Mouse (Mus musculus) ES-E14 (cell line): ENCODE results near the gene Ttf2. TPM values are rescaled to one million over a fixed set of nuclear protein-coding genes. Genes with fewer than 3 reads are reported as not detected.

ENCODE experiments used
- DNase-seq: peaks from one replicate; pipeline ENCODE4 v3.0.0-alpha.2; 2013; ENCODE audit warnings: low read depth, low spot score
- H3K27ac ChIP-seq: 2 replicates; pipeline ENCODE4 v1.5.1; 2012; ENCODE audit warnings: low read depth, mild to moderate bottlenecking, low read length, moderate library complexity, mixed read lengths; ENCODE audit not compliant: poor library complexity, insufficient read depth, severe bottlenecking
- H3K36me3 ChIP-seq: 2 replicates; pipeline ENCODE4 v1.6.1; 2012; ENCODE audit warnings: mild to moderate bottlenecking, low read length, moderate library complexity, mixed read lengths; ENCODE audit not compliant: control insufficient read depth, poor library complexity, insufficient read depth, severe bottlenecking
- H3K4me1 ChIP-seq, 2 experiments: fragments of 150-350 bp in 1 of 2; sonication (generic) in 1 of 2; 2 replicates each; pipeline ENCODE4 v1.6.1; 2012; ENCODE audit warnings: low read length in 2 of 2, mild to moderate bottlenecking in 1 of 2, mixed read lengths in 1 of 2; ENCODE audit not compliant: control insufficient read depth in 2 of 2, insufficient read depth in 2 of 2, poor library complexity in 1 of 2
- H3K4me3 ChIP-seq, 2 experiments: fragments of 150-350 bp in 1 of 2; sonication (generic) in 1 of 2; 2 replicates each; pipeline ENCODE4 v1.5.1; 2012; ENCODE audit warnings: low read length in 2 of 2, low read depth in 1 of 2, mild to moderate bottlenecking in 1 of 2, mixed read lengths in 1 of 2; ENCODE audit not compliant: insufficient read depth in 1 of 2, poor library complexity in 1 of 2, severe bottlenecking in 1 of 2
- H3K9ac ChIP-seq: 2 replicates; pipeline ENCODE4 v1.6.1; 2012; ENCODE audit warnings: low read depth, mild to moderate bottlenecking, low read length, mixed read lengths; ENCODE audit not compliant: poor library complexity, insufficient read depth, severe bottlenecking
- H3K9me3 ChIP-seq: fragments of 150-350 bp; sonication (generic); 2 replicates; pipeline ENCODE4 v1.6.1; 2012; ENCODE audit warnings: low read depth, mild to moderate bottlenecking, low read length; ENCODE audit not compliant: control insufficient read depth, insufficient read depth
- CHD2 ChIP-seq: IDR thresholded peaks from 2 replicates; pipeline ENCODE4 v1.6.1; 2014; ENCODE audit warnings: mild to moderate bottlenecking, low read depth, low read length, inconsistent platforms
- HCFC1 ChIP-seq: IDR thresholded peaks from 2 replicates; pipeline ENCODE4 v1.6.1; 2012; ENCODE audit warnings: low read length, inconsistent platforms, borderline replicate concordance; ENCODE audit not compliant: insufficient read depth
- MAFK ChIP-seq: IDR thresholded peaks from 2 replicates; pipeline ENCODE4 v1.6.1; 2014; ENCODE audit warnings: mild to moderate bottlenecking, low read depth, low read length, inconsistent platforms; ENCODE audit not compliant: insufficient read depth
- ZC3H11A ChIP-seq: IDR thresholded peaks from 2 replicates; pipeline ENCODE4 v1.6.1; 2012; ENCODE audit warnings: low read depth, mild to moderate bottlenecking, inconsistent platforms, low read length, borderline replicate concordance
- ZNF384 ChIP-seq: IDR thresholded peaks from 2 replicates; pipeline ENCODE4 v1.6.1; 2012; ENCODE audit warnings: low read depth, low read length, inconsistent platforms
- in situ Hi-C, 2 experiments: fragments of 600-800 bp; cut with MboI; formaldehyde crosslinking; loops; one replicate each; pipeline ENCODE4 v1.15.1; 2025; ENCODE audit warnings: low sequenced_read_pairs in 2 of 2, inconsistent platforms in 1 of 2; ENCODE audit not compliant: unreplicated experiment in 2 of 2
- total RNA-seq: library from RNA; depleted of rRNA; stranded (reverse); fragments of 300-350 nt; gene quantifications from 2 replicates; pipeline ENCODE4 v1.2.3, GENCODE M21; 2012

Gene Ttf2
- total RNA-seq, 1 experiment = 39.0 TPM

DNA sequence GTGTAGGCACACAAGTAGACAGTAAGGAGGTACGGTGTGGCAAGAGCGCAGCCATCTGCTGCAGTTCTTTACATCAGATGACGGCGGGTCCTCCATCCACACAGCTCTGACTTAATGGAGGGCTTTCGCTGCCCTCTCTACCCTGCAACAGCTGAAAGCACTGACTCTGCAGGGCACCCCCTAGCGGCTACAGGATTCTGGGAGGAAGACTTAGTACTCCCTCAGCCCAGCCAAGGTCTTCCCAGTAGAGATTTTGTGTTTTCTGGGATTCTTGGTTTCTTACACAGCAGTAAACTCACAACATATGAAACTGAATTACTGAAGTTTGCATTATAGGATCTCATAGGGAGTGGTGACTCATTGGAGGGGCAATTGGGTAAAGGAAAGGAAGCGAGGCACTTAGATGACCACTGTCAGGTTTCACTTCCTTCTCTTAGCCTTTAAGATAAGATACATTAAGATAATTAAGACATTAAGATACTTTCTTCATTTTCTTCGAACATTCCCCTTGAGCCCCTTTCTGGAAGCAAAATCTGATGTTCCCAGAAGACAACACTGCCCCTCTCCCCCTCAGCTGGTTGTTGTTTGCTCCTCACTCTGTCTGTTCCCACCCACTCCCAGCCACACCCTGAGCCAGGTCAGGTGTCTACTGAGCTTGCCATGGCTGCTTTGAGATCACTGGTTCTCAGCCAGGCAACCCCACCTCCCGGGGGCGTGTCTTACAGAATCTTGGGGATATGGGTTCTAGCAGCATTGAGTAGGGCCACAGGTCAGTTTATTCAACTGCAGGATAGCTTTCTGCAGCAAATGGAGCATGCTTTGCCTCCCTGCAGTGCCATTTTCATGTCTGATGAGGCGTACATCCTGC lies 37.2 kb downstream of the Ttf2 start:
- H3K9me3 ChIP-seq = no peaks in the 10 kb centered on the region
- in situ Hi-C loops = no loop called here
- H3K4me1 ChIP-seq = peaks cover 0 to 11% of the 10 kb centered on the region in 2 experiments; a peak in 2 of 4 replicates
- H3K4me3 ChIP-seq = peak overlapping the region in 1 of 2 experiments; percentile 17; a peak in 1 of 4 replicates
- peak; percentile 78 for DNase-seq
- no peaks in the 10 kb centered on the region; the same call in none of the 2 replicates for H3K36me3 ChIP-seq
- H3K9ac ChIP-seq = peak overlapping the region; percentile 13; the same call in 1 of the 2 replicates
- no peak overlapping the region for H3K27ac ChIP-seq
- no peak for TF ChIP-seq ZC3H11A
- no peak for TF ChIP-seq HCFC1
- TF ChIP-seq ZNF384 = no peak
- TF ChIP-seq MAFK = no peak
- no peak for TF ChIP-seq CHD2

GRCm38 (mm10) chr3:100931332-100932076 lies 38.0 kb downstream of the Ttf2 start:
- H3K4me3 ChIP-seq = peak overlapping the region in 1 of 2 experiments; percentile 17; a peak in 1 of 4 replicates
- H3K4me1 ChIP-seq = peaks cover 0 to 11% of the 10 kb centered on the region in 2 experiments; a peak in 2 of 4 replicates
- H3K36me3 ChIP-seq = no peaks in the 10 kb centered on the region; the same call in none of the 2 replicates
- peak overlapping the region; percentile 13; the same call in 1 of the 2 replicates for H3K9ac ChIP-seq
- no peak for TF ChIP-seq CHD2
- no peak for TF ChIP-seq MAFK
- no peak for TF ChIP-seq HCFC1
- TF ChIP-seq ZC3H11A = no peak
- no peak for TF ChIP-seq ZNF384
- DNase-seq = no peak
- no peak overlapping the region for H3K27ac ChIP-seq
- H3K9me3 ChIP-seq = no peaks in the 10 kb centered on the region
- in situ Hi-C loops = no loop called here

GRCm38 (mm10) chr3:100925176-100925575 lies 44.3 kb downstream of the Ttf2 start:
- Histone ChIP-seq H3K9ac (0 out of 2 replicates have a peak overlapping the region, but pooled peaks have one; percentile 7), H3K4me3 (no peak overlapping the region), H3K9me3 (no peaks in the 10 kb centered on the region), H3K36me3 (no peaks in the 10 kb centered on the region; the same call in 1 of the 2 replicates), H3K27ac (no peak overlapping the region), H3K4me1 (peaks cover 0 to 4% of the 10 kb centered on the region in 2 experiments; a peak in 1 of 4 replicates)
- TF ChIP-seq ZC3H11A (no peak), MAFK (no peak), ZNF384 (no peak), HCFC1 (no peak), CHD2 (no peak)
- no peak for DNase-seq
- in situ Hi-C loops = no loop called here

GRCm38 (mm10) chr3:100924065-100924732 lies 45.3 kb downstream of the Ttf2 start:
- no peak overlapping the region for H3K9ac ChIP-seq

More at GRCm38 (mm10) chr3:100924065-100924732, 45.3 kb downstream of the Ttf2 start:
- Histone ChIP-seq H3K9me3 (no peaks in the 10 kb centered on the region), H3K36me3 (no peaks in the 10 kb centered on the region), H3K27ac (no peak overlapping the region), H3K4me1 (peaks cover 0 to 4% of the 10 kb centered on the region in 2 experiments; a peak in 1 of 4 replicates), H3K4me3 (no peak overlapping the region)
- in situ Hi-C loops = no loop called here
- no peak for TF ChIP-seq CHD2
- no peak for TF ChIP-seq ZC3H11A
- no peak for TF ChIP-seq MAFK
- TF ChIP-seq ZNF384 = no peak
- TF ChIP-seq HCFC1 = no peak
- no peak for DNase-seq
